Mouse (Mus musculus) hindbrain, postnatal 0 days (tissue): Measurements from ENCODE around the gene Otop1. TPM values are rescaled to one million over a fixed set of nuclear protein-coding genes. Genes with fewer than 3 reads are reported as not detected.

Experiments used
- ATAC-seq: fragments of 200-750 bp; cut with Nextera tagmentation; 2 replicates; pipeline ENCODE4 v1.8.0; 2017; ENCODE audit warnings: mild to moderate bottlenecking, moderate TSS enrichment, moderate library complexity
- DNase-seq: peaks from one replicate; pipeline ENCODE4 v3.0.0-alpha.2; 2015; ENCODE audit warnings: low spot score
- H3K27ac ChIP-seq: fragments of 300-500 bp; sonication (generic); 2 replicates; pipeline ENCODE4 v1.5.1; 2014; ENCODE audit warnings: mild to moderate bottlenecking
- H3K27me3 ChIP-seq: fragments of 300-500 bp; sonication (generic); 2 replicates; pipeline ENCODE4 v1.6.1; 2014; ENCODE audit warnings: low read length, mixed read lengths; ENCODE audit not compliant: insufficient read depth
- H3K36me3 ChIP-seq: fragments of 300-500 bp; sonication (generic); 2 replicates; pipeline ENCODE4 v1.6.1; 2014; ENCODE audit warnings: low read length, mixed read lengths; ENCODE audit not compliant: insufficient read depth
- H3K4me1 ChIP-seq: fragments of 300-500 bp; sonication (generic); 2 replicates; pipeline ENCODE4 v1.6.1; 2014; ENCODE audit warnings: antibody characterized with exemption, low read length, mixed read lengths; ENCODE audit not compliant: insufficient read depth
- H3K4me2 ChIP-seq: fragments of 300-500 bp; sonication (generic); 2 replicates; pipeline ENCODE4 v1.6.1; 2014; ENCODE audit warnings: low read depth, mild to moderate bottlenecking, low read length, moderate library complexity, mixed read lengths
- H3K4me3 ChIP-seq: fragments of 300-500 bp; sonication (generic); 2 replicates; pipeline ENCODE4 v1.5.1; 2014; ENCODE audit warnings: low read length
- H3K9ac ChIP-seq: fragments of 300-500 bp; sonication (generic); replicated peaks from 2 replicates; pipeline ENCODE4 v1.6.1; 2014; ENCODE audit warnings: mild to moderate bottlenecking, low read length, moderate library complexity, mixed read lengths
- H3K9me3 ChIP-seq: fragments of 300-500 bp; sonication (generic); 2 replicates; pipeline ENCODE4 v1.6.1; 2016; ENCODE audit warnings: low read length, mixed read lengths
- CTCF ChIP-seq: IDR thresholded peaks from 2 replicates; pipeline ENCODE4 v1.5.1; 2016; ENCODE audit warnings: antibody characterized with exemption, control low read depth, low read depth
- WGBS: fragments of 180-500 bp; shearing (Covaris S2); extraction: QIAGEN DNeasy Blood & Tissue Kit; methylation state at CpG from one replicate; pipeline ENCODE4 v1.1.7; 2014; 5-methylcytosine and 5-hydroxymethylcytosine counted together
- polyA plus RNA-seq: library from polyadenylated mRNA; unstranded; fragments of >200 nt; fragmentation: Nextera tagmentation; extraction: Ambion mirVana; gene quantifications from 2 replicates; pipeline ENCODE4 v1.2.1, GENCODE M21; 2015
- total RNA-seq: library from RNA; depleted of rRNA; stranded (reverse); fragments of >200 nt; gene quantifications from 2 replicates; pipeline ENCODE4 v1.2.3, GENCODE M21; 2014; rRNA removed

Otop1 gene
- total and polyA plus RNA-seq, 2 experiments from 2014 or later: 0.10 TPM

- no peak for DNase-seq
Observed at GRCm38 (mm10) chr5:38346646-38347432, 71.1 kb downstream of the Otop1 start.

GRCm38 (mm10) chr5:38350351-38350929 lies 74.7 kb downstream of the Otop1 start:
- peak; percentile 41; the same call in 1 of the 2 replicates for ATAC-seq
- no peak overlapping the region for H3K27ac ChIP-seq
- H3K27me3 ChIP-seq: no peaks in the 10 kb centered on the region
- no peak overlapping the region for H3K4me2 ChIP-seq
- no peaks in the 10 kb centered on the region for H3K36me3 ChIP-seq
- 20% methylated on average over 5 of the region's 5 CpGs for WGBS
- no peak overlapping the region for H3K4me3 ChIP-seq
- no peaks in the 10 kb centered on the region for H3K9me3 ChIP-seq
- no peak for TF ChIP-seq CTCF
- H3K4me1 ChIP-seq: no peaks in the 10 kb centered on the region
- no peak overlapping the region for H3K9ac ChIP-seq
- DNase-seq: no peak

More at GRCm38 (mm10) chr5:38346646-38347432, 71.1 kb downstream of the Otop1 start:
- Histone ChIP-seq H3K4me3 (no peak overlapping the region), H3K27ac (no peak overlapping the region), H3K27me3 (no peaks in the 10 kb centered on the region), H3K9ac (no peak overlapping the region), H3K9me3 (no peaks in the 10 kb centered on the region), H3K4me1 (no peaks in the 10 kb centered on the region), H3K4me2 (no peak overlapping the region), H3K36me3 (no peaks in the 10 kb centered on the region)
- WGBS: 40% methylated on average over 10 of the region's 10 CpGs
- ATAC-seq: peak; percentile 16; the same call in 1 of the 2 replicates
- no peak for TF ChIP-seq CTCF

Other genes with a start within 250 kb of the Otop1 start
- 15.6 and 25.2 TPM in 2 replicates for gene Stx18, start 237.2 kb upstream of the Otop1 start, total RNA-seq
- gene Stx18, start 237.2 kb upstream of the Otop1 start, polyA plus RNA-seq: 31.8 and 32.8 TPM in 2 replicates
- gene Nsg1, start 116.1 kb upstream of the Otop1 start, total RNA-seq: 1,011 and 1,051 TPM in 2 replicates
- 1,463 and 1,578 TPM in 2 replicates for gene Nsg1, start 116.1 kb upstream of the Otop1 start, polyA plus RNA-seq
- gene Zbtb49, start 55.5 kb upstream of the Otop1 start, total RNA-seq: 24.1 and 25.2 TPM in 2 replicates
- 13.8 and 14.7 TPM in 2 replicates for gene Zbtb49, start 55.5 kb upstream of the Otop1 start, polyA plus RNA-seq
- 1.3 and 11.4 TPM in 2 replicates for gene Lyar, start 55.5 kb upstream of the Otop1 start, total RNA-seq
- 45.9 and 49.3 TPM in 2 replicates for gene Lyar, start 55.5 kb upstream of the Otop1 start, polyA plus RNA-seq
- 78.4 and 105 TPM in 2 replicates for gene Tmem128, start 15.8 kb upstream of the Otop1 start, total RNA-seq
- gene Tmem128, start 15.8 kb upstream of the Otop1 start, polyA plus RNA-seq: 108 and 114 TPM in 2 replicates
- gene Drd5, start 43.4 kb downstream of the Otop1 start, total RNA-seq: 1.1 and 2.8 TPM in 2 replicates
- 1.7 and 2.0 TPM in 2 replicates for gene Drd5, start 43.4 kb downstream of the Otop1 start, polyA plus RNA-seq
- gene Slc2a9, start 227.2 kb downstream of the Otop1 start, total RNA-seq: 0.86 and 1.7 TPM in 2 replicates
- 0.52 and 1.0 TPM in 2 replicates for gene Slc2a9, start 227.2 kb downstream of the Otop1 start, polyA plus RNA-seq